ENCODE assay signal across 9 mouse cellular contexts in genomic region chr4:143380716-143381004, GRCm38 (mm10). TPM values are rescaled to one million over a fixed set of nuclear protein-coding genes. Genes with fewer than 3 reads are reported as not detected.
DNase-seq lines count a peak whose midpoint lies in the region; ATAC-seq and TF ChIP-seq lines count a peak whose summit lies in the region.
"Had no signal": no experiment of that assay in that cellular context is flagged by ENCODE, and none has a peak within 500 bp of the region (broad histone marks: within the 10 kb centered on the region; RNA-seq: fewer than 3 reads in every experiment).

No protein-coding gene starts in this region.

- DNase-seq in cerebellum, adult 11 months = peak; percentile 18
- no peak for DNase-seq in cerebellum, adult 9-11 months
- peak; percentile 51 for DNase-seq in kidney, postnatal 0 days (ENCODE audit: low spot score)
- peak; percentile 71 for DNase-seq in 3T3-L1 (ENCODE audit: low read depth, low spot score)
- peak; percentile 22 for DNase-seq in c-Kit-positive CD71-negative TER-119-negative erythroid progenitor cells, embryonic 14.5 days (ENCODE audit: low read depth)
- peak; percentile 5 to 71 for DNase-seq in kidney, postnatal 36 days
- DNase-seq in retina, postnatal 7 days (ENCODE audit: low read depth, low spot score) = peak; percentile 28

- ATAC-seq in kidney, postnatal 0 days (replicated peaks; ENCODE audit: low FRiP score, low read depth) = no peak
- ATAC-seq in kidney, embryonic 14.5 days (ENCODE audit: low FRiP score, low TSS enrichment) = no peak

- no peaks in the 10 kb centered on the region for H3K4me1 ChIP-seq in kidney, postnatal 0 days (replicated peaks; ENCODE audit: insufficient read depth, low read length)
- no peaks in the 10 kb centered on the region for H3K4me1 ChIP-seq in kidney, embryonic 14.5 days (ENCODE audit: control insufficient read depth, insufficient read depth, low read length)
- H3K4me1 ChIP-seq: limb, embryonic 15.5 days had no signal

- WGBS in kidney, postnatal 0 days = under 1% methylated on average over 5 of the region's 5 CpGs
- WGBS in kidney, embryonic 14.5 days = 0% methylated on average over 5 of the region's 5 CpGs

- peak; percentile 85 for TF ChIP-seq CTCF in kidney, postnatal 0 days (IDR thresholded peaks at IDR 0.05; ENCODE audit: low read depth)

- H3K27me3 ChIP-seq in kidney, postnatal 0 days (ENCODE audit: insufficient read depth, low read length) = no peaks in the 10 kb centered on the region
- H3K27me3 ChIP-seq in kidney, embryonic 14.5 days (ENCODE audit: control insufficient read depth, insufficient read depth, low read length) = peaks cover 8% of the 10 kb centered on the region; the same call in 1 of the 2 replicates

- no peaks in the 10 kb centered on the region for H3K36me3 ChIP-seq in kidney, postnatal 0 days (ENCODE audit: insufficient read depth, low read length)
- H3K36me3 ChIP-seq in kidney, embryonic 14.5 days (ENCODE audit: control insufficient read depth, insufficient read depth, low read length) = no peaks in the 10 kb centered on the region
- H3K36me3 ChIP-seq: limb, embryonic 15.5 days had no signal

- H3K9ac ChIP-seq in kidney, postnatal 0 days (ENCODE audit: low read depth, low read length) = no peak overlapping the region
- H3K9ac ChIP-seq in kidney, embryonic 14.5 days (ENCODE audit: low read depth, low read length) = no peak overlapping the region
- H3K9ac ChIP-seq: limb, embryonic 15.5 days had no signal

- H3K27ac ChIP-seq in kidney, postnatal 0 days = no peak overlapping the region
- no peak overlapping the region for H3K27ac ChIP-seq in kidney, embryonic 14.5 days (ENCODE audit: low read depth, low read length)
- H3K27ac ChIP-seq: limb, embryonic 15.5 days had no signal

- no peaks in the 10 kb centered on the region for H3K9me3 ChIP-seq in kidney, postnatal 0 days (replicated peaks; ENCODE audit: low read length)
- no peaks in the 10 kb centered on the region for H3K9me3 ChIP-seq in kidney, embryonic 14.5 days (ENCODE audit: control insufficient read depth, low read length)
- H3K9me3 ChIP-seq: limb, embryonic 15.5 days had no signal

- no peak overlapping the region for H3K4me3 ChIP-seq in kidney, postnatal 0 days (replicated peaks; ENCODE audit: low read depth, low read length)
- H3K4me3 ChIP-seq in kidney, embryonic 14.5 days (ENCODE audit: low read length) = no peak overlapping the region
- H3K4me3 ChIP-seq: limb, embryonic 15.5 days had no signal

- H3K4me2 ChIP-seq in kidney, postnatal 0 days (ENCODE audit: low read length) = no peak overlapping the region
- no peak overlapping the region for H3K4me2 ChIP-seq in kidney, embryonic 14.5 days (replicated peaks; ENCODE audit: low read depth, low read length)
- H3K4me2 ChIP-seq: limb, embryonic 15.5 days had no signal

RNA-seq across cellular contexts. Expression of gene Pramel1, which starts 13.6 kb away (rescaled TPM):
- polyA plus RNA-seq in kidney, postnatal 0 days (2015; fragmentation: Nextera tagmentation; extraction: Ambion mirVana) = not detected in 2 replicates
- polyA plus RNA-seq in kidney, embryonic 14.5 days (2014; fragmentation: Nextera tagmentation; extraction: Ambion mirVana) = not detected in 2 replicates
- polyA plus RNA-seq: limb, embryonic 15.5 days had no signal

RNA-seq across cellular contexts. Expression of gene Lrrc38, which starts 31.1 kb away (rescaled TPM):
- polyA plus RNA-seq in kidney, postnatal 0 days (2015; fragmentation: Nextera tagmentation; extraction: Ambion mirVana) = 0.09 and 0.15 TPM in 2 replicates
- not detected in 2 replicates for polyA plus RNA-seq in kidney, embryonic 14.5 days (2014; fragmentation: Nextera tagmentation; extraction: Ambion mirVana)

RNA-seq across cellular contexts. Expression of gene Pramef8, which starts 31.6 kb away (rescaled TPM):
- polyA plus RNA-seq in kidney, postnatal 0 days (2015; fragmentation: Nextera tagmentation; extraction: Ambion mirVana) = 12.9 and 15.2 TPM in 2 replicates
- 7.5 and 17.7 TPM in 2 replicates for polyA plus RNA-seq in kidney, embryonic 14.5 days (2014; fragmentation: Nextera tagmentation; extraction: Ambion mirVana)
